Mouse (Mus musculus): ENCODE measurements around the gene Akt2.

Gene Akt2

DNA sequence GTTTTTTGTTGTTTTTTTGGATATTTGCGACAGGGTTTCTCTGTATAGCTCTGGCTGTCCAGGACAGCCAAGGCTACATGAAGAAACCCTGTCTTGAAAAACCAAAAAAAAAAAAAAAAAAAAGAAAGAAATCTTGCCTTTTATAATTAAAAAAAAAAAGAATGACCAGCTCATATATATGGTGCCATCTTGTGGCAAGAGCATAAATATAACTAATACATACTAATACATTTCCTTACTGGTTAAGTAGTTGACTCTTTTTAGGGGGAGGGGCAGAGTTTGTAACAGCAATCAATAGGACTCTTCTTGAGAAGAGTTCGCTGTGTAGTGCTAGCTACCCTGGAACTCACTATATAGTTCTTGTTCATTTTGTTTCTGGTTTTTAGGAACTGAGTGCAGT is 3.6 kb upstream of the Akt2 start:
- no peak for DNase-seq (ENCODE audit: low spot score in 2 of 2)

DNA sequence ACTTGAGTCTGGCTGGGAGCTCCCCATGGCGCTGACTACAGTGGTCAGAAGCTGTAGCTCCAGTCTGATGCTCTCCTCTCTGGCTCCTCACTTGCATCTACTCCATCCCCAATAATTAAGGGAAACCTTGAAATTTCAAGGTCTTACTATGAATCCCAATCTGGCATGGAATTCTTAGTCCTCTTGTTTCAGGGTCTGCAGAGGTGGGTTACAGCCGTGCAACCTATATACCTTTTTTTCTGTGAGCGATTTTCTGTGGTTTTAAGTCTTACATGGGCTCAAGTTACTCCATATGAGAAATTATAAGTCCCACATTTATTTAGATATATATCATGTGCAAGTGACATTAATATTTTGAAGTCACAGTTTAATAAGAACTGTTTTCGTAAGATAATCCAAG is 1.3 kb upstream of the Akt2 start:
- no peak for DNase-seq (ENCODE audit: low spot score in 2 of 2)

DNA sequence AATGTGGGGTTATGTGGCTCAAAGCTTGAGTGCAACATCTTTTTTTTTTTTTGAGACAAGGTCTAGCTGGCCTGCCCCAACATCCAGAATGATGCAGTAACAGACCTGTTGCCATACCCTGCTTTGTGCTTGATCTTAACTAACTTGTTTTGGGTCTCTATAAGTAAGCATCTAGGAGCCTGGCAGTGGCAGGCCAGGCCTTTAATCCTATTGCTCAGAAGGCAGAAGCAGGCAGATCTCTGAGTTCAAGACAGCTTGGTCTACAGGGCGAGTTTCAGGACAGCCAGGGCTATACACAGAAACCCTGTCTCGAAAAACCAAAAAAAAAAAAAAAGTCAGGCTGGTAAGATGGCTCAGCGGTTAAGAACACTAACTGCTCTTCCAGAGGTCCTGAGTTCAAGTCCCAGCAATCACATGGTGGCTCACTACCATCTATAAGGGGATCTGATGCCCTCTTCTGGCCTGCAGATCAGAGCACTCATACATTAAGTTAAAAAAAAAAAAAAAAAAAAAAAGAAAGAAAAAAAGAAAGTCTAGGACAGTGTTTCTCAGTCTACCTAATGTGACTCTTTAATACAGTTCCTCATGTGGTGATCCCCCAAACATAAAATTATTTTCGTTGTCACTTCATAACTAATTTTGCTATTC is 662 bp upstream of the Akt2 start:
- DNase-seq (ENCODE audit: low spot score in 2 of 2) = no peak

DNA sequence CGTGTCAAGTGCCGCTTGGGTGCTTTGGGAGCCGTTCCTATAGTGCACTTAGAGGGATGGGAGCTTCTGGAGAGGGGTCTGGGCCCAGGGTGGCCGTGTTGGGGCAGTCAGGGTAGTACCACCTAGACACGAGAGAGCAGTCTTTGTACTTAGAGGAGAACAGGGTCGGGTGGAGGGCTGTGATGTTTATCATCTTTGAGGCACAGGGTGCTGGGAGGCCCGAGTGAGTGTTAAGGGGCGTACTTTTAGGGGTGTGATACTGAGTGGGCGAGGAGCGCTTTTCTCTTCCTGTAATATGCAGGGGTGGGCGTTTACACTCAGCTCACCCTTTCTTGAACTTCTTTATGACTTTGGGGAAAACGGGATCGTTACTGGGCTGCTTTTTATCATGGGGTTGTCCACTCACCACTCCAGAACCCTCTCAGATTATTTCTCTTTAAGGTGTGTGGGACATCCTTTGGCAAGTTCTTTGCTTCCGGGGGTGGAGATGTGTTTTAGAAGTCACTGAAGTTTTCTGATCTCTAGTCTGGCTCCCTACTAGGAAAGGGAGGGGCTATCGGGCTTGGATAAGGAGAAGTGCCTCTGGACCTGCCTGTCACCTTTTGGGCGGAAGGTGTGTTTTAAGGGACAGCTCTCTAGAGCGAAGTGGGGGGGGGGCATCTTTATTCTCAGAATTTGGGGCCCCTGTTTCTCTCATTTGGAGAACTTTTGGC is 1.0 kb downstream of the Akt2 start:
- DNase-seq (ENCODE audit: low spot score in 2 of 2) = no peak

DNA sequence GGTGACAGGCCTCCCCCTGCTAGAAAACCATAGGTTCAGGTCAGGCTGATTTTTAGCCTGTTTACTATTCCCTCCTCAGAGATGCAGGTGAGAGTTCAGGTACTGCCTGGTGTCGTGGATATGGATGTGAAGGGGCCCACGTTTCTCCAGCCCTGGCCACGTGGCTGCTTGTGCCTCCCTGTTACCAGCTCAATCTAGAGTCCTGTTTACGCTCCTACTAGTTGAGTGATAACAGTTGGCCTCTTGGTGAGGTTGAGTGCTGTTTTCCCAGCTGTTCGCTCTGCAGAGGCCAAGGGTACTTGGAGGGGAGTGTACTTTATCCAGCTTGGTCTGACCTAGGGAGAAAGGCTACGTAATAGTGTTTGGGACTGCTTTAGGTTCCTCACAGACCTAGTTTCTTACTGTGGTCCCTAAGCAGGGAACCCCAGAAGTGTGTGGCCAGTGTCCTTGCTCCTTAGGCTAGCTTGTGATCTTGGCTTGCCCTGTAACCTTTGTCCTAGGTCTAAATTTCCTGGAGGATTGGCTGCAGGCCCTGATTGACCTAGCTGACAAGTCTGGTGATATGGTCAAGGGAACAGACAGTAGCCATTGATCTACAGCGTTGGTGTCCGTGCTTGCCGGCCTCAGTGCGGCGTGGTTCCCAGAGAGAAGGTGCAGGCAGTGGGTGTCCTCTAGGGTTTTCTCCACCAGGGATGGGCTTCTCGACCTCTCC is 1.7 kb downstream of the Akt2 start:
- no peak for DNase-seq (ENCODE audit: low spot score in 2 of 2)

DNA sequence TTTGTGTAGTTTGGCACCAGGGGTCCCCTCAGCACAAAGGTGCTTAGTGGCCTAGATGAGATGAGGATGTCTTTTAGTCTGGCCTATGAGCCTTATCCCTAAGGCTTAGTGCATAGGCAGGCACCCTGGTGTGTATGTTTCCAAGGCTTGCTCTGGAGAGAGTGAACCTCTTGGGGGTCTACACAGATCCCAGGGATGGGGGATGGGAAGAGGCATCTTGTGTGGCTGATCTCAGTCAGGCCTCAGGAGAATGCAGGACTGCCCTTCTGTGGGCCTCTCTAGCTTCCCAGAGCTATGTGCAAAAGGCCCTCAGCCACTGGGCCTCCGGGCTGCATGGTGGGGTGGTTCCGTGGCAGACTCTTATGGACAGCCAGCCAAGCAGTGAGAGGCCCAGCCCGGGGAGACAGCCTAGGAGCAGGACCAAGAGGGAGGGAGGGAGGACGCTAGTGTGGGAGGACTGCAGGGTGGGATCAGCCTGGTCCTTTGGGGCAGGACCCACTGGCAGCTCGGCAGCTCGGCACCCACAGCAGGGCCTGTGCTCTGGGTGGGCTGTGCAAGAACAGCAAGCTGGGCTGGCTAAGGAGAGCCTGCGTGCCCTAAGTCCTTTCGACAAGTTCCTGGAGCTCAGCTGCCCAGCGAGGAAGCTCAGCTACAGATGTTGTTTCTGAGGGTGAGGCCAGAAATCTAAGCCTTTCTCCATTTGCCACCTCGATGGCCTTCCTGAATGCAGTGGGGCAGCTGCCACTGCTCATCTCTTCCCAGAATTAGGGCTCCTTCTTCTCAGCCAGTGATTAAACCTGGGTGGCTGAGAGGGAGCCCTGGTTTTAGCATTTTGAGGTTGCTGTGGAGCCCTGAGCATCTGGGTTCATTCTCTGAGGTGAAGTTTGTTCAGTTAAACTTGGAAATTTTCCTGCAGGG is 5.5 kb downstream of the Akt2 start:
- no peak for DNase-seq (ENCODE audit: low spot score in 2 of 2)

DNA sequence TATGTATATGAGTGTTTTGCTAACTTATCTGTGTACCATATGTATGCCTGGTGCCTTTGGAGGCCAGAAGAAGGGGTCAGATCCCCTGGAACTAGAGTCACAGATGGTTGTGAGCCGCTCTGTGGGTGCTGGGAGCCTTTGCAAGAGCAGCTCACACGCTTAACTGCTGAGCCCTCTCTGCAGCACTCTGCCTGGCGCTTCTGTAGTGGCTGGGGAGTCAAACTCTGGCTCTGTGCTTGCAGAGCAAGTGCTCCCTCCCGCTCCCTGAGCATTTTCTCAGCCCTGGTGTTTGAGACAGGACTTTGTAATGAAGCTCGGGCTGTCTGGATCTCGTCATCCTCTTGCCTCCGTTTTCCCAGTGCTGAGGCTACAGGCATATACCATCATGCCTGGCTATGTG is 6.7 kb downstream of the Akt2 start:
- DNase-seq (ENCODE audit: low spot score in 2 of 2) = no peak

DNA sequence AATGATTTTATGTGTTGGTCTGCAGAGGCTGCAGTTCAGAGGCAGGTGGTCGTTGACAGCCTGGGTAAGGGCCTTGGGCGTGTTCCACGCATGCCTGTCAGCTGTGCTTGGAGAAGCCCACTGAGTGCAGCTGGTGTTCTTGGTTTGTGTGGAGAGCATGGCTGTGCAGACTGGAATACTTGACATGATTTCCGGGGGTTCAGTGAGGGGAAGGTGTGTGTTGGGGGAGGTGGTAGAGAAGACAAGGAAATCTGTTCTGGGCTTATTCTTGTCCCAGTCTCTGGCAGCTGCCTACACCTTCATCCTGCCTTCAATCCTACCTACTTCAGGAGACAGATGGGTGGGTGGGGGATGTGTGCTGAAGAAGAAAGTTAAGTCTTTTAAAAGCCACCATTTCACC is 10.3 kb downstream of the Akt2 start:
- DNase-seq (ENCODE audit: low spot score in 2 of 2) = peak; percentile 54 to 77

DNA sequence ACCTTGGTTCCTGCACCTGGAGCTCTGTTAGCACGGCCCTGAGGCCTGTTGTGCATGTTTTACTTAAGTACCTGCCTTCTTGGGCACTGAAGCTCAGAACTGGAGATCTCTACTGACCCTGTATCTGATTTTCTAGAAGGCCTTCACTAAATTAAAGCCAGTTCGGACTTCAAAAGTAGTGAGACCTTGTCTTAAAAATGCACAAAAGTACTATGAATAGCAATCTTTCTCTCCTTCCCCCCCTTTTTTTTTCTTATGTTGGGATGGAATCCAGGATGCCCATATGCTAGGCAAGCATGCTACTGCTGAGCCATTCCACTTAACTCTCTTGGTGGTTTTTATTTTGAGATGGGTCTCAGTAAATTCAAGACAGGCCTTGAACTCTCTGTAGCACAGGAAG is 10.8 kb downstream of the Akt2 start:
- no peak for DNase-seq (ENCODE audit: low spot score in 2 of 2)

DNA sequence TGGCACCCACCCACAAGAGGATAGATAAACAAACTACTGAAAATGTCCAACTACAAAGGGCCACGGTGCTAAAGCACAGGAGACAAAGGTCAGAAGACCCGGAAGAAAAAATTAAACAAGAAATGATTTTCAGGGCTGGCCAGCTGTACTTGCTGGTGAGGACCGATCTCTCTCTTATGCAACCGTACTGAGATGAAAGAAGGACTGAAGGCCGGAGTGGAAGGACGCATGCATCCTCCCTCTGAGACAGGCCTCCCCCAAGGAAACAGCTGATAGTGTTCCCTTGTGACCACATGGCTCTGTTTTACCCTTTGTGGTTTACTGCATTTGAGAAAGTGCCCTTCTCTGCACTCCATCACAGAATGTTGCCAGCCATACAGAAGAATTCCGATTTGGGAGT is 11.5 kb downstream of the Akt2 start:
- DNase-seq (ENCODE audit: low spot score in 2 of 2) = no peak

DNA sequence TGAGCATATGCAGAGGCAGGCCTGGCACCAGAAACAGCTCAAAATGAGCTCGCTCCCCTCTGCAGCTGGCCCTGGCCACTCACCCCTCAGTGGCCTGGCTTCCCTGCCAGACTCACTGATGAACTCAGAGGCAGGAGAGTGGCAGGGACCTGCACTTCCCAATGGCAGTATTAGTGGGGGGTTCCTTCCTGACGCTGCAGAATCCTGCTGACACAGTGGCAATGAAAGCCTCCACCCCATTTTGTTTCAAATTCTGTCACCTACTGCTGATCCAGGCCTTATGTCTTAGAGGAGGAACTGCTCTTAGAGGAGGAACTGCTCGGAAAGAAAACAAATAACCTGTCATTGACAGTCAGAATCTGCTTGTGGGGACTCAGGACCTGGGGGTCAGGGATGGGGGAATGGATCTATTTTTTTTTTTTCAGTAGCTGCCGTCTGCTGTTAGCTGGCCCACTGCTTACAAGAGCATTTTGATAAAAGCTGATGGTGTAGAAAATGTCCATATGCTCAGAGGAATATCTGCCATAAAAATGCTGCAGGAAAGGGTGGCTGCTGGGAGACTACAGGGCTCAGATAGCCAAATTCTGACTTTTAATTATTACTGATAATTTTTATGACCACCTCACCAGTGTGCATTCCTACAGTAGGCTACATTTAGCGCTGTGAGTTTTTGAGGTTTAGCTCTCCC is 13.5 kb downstream of the Akt2 start:
- no peak for DNase-seq (ENCODE audit: low spot score in 2 of 2)

DNA sequence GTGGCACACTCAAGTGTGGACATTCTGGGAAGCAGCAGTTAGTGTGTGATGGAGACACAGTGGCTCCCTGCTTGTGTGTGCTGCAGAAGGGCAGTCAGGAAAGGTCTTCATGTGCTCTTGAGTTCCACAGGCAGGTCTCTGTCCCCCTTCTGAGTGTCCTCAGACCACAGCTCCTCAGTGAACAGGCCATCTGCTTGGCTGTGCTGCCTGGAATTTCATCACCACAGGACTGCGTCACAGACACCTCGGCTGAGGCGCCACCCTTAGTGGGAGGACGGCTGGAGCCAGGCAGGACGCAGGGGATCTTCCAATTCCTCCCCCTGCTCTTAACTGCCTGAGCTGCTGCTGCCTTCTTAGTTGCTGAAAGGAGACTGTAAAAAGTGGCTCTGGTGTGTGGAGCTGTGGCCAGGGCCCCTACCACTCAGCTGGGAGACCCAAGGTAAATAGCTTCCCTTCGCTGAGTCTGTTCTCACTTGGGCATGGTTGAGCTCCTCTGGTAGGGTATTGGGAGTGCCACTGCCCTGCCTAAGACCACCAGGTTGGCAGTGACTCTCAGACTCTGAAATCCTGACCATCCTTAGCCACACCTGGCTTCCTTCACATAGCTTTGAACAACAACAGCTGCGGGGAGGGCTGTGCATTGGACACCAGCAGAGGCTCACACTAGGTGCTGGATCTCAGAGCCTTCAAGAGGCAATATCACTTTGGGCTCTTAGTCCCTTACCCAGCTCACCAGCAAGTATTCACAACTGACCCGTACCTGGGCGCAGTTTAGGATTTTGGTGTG is 14.3 kb downstream of the Akt2 start:
- peak; percentile 49 to 57 for DNase-seq (ENCODE audit: low spot score in 2 of 2)

DNA sequence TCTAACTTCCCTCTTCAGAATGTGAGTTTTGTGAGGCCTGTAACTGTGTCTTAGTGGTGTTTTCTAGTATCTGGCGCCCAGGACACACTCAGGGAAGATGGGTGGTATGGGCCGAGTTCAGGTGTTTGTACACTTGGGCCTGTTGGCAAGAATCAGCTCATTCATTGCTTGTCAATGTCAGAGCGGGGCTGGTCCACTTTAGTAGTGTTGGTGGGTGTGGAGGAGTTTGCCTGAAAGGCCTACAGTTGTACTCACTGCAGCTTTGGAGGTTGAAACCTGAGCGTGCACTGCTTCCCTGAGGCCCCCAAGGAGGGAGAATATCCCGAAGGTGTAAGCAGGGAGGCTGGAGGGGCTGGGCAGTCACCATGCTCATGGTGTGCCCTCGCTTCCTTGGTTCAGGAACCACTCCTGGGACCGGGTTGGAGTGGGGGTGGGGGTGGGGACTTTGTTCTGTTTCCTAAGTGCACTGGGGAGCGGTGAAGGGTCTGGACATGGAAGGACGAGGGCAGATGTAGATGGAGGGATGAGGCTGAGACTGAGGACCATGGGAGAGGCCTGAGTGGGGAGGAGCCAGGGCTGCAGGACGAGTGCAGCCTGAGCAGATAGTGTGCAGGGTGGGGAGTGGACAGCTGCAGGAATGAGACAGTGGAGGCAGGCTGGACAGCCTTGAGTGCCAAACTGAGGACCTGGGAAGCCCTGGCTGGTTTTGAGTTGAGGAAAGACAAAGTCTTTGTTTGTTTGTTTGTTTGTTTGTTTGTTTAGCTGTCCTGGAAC is 15.3 kb downstream of the Akt2 start:
- DNase-seq (ENCODE audit: low spot score in 2 of 2) = no peak

DNA sequence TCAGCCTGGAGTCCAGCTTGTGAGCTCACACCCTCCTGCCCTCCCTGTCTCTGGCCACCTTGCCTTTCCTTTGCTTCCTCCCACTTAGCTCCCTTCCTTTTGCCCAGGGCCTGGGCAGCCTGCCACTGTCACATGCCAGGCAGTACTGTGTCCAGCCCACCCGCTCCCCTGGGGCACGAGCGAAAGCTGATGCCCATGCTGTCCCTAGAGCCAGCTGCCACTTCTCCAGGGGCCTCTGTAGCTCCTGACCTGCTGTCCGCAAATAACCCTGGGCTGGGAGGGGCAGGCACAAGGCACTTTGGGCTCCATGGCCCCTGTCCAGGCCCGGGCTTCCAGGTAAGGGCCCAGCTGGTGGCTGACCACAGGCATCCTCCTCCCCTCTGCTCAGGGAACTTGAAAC is 16.2 kb downstream of the Akt2 start:
- peak in 1 of 2 experiments; percentile 49 for DNase-seq (ENCODE audit: low spot score in 2 of 2)

DNA sequence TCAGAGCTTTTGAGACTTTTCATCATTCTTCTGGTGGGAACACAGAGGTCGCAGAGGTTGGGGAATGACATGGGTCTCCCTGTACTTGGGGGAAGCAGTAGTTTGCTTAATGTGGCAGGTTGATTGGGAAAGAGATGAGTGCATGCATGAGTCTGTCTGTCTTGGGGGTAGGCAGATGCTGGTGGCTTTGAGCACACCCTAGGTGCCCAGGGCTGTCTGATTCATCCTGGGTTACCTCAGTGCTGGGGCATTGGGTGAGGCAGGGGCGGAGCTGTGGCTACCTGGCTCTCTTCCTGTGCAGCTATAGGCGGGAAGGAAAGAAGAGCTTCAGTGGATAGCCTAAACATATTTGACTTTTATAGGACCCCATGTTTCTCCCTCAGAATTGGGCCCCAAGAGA is 16.8 kb downstream of the Akt2 start:
- DNase-seq (ENCODE audit: low spot score in 2 of 2) = no peak

DNA sequence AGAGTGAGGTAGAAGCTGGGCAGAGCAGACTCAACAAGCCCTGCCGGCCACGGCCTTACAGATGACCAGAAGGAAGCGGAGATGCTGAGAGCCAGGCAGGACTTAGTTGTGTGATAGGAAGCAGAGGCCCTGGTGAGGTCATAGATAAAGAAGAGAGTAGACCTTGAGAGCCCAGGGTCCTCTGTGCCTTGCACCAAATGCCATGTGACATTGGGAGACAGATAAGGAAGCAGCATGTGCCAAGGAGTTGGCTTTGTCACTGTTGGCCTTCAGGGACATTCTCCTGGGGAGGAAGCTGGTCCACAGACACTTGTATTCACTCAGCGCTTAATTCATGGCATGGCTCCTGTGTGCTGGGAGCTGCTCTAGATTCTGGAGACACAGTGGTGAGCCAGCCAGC is 17.9 kb downstream of the Akt2 start:
- no peak for DNase-seq (ENCODE audit: low spot score in 2 of 2)

DNA sequence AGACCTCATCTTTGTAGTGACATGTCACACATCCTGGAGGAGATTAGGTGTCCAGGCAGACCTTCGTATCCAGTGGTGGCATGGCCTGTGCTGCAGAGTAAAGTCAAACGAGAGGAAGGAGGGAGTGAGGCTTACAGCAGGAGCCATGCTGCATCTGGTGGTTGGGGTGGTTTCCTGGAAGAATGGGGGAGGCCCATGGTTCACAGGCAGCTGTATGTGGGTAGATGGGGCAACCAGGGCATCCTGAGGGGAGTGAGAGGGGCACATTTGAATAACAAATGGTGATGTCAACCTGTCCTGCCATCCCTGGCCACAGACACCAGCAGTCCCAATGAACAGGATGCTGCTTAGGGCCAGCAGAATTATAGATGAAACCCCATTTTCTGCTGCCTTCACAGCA is 18.3 kb downstream of the Akt2 start:
- DNase-seq (ENCODE audit: low spot score in 2 of 2) = no peak

DNA sequence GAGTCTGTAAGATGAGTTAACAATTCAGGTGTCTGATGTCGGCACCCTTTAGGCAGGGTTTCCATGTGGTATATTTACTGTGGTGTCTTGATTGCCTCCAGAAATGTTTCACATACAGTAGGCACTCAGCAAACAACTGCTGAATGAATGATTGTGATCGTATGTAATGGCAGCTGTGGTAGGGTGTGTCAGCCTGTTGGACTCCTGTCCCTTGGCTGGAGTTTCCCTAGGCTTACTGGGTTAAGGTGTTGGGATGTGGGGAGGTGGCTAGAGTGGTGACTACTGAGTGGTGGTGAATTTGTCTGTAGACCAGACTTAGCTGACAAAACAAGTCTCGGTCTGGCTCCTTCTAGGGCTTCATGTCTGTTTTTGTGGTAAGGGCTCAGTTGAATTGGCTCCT is 19.0 kb downstream of the Akt2 start:
- no peak for DNase-seq (ENCODE audit: low spot score in 2 of 2)

DNA sequence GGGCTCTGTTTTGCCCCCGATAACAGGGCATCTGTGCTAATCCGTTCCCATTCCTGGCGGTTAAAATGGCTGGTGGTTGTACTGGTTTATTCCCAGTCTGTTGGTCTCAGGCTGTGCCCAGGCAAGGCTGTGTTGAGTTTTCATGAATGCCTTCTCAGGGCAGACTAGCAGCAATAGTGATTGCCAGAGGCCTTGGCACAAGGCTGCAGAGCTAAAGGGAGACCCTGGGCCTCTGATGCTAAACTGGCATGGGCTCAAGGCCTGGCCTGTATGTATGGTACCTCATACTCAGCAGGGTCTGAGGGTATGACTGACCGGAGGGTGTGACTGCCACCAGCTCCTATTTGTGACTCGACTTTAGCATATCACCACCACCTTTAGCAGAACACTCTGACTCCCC is 19.5 kb downstream of the Akt2 start:
- DNase-seq (ENCODE audit: low spot score in 2 of 2) = no peak

DNA sequence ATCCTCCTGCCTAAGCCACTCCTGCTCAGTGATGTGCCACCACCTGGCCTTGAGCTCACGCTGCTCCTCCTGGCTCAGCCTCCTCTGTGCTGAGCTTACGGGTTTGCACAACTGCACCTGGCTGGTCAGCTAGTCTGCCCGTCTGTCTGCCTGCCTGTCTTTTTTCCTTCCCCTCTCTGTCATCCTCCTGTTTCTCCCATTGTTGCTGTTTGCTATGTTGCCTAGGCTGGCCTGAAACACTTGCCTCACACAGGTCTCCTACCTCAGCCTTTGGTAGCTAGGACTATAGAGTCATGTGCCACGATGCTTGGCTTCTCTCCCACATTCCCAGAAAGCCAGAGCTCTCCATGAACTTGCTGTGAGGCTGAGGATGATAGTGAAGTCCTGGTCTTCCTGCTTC is 21.6 kb downstream of the Akt2 start:
- no peak for DNase-seq (ENCODE audit: low spot score in 2 of 2)

All from frontal cortex, postnatal 14 days (tissue).